Mouse (Mus musculus) ES-Bruce4 (cell line): ENCODE measurements around the gene Hibch.

Source experiments
- CTCF ChIP-seq: IDR thresholded peaks from one replicate; pipeline ENCODE4 v1.8.1; 2011; ENCODE audit warnings: low read depth, low read length
- POLR2A ChIP-seq: IDR thresholded peaks from one replicate; pipeline ENCODE4 v1.8.1; 2011; ENCODE audit warnings: low read length; ENCODE audit not compliant: insufficient read depth

DNA sequence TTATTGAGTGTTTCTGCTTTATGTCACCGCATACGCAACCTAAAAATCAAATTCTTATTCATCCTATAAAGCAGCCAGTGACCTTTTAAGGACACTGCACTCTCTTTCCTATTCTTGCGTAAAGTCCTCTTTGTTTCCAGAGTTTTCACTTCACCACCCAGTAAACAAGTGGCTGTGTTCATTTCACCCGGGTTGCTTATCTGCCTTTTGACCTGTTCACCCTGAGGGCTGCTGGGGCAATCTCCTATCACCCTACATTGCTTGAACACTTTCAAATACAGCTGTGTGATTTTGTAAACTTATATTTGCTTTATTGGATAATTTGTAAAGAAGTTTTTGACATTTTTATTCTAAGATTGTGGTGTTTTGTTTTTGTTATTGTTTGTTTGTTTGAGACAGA lies 4.7 kb downstream of the Hibch start:
- TF ChIP-seq CTCF, result no peak
- no peak for TF ChIP-seq POLR2A
